Mouse (Mus musculus) forebrain, embryonic 15.5 days (tissue): ENCODE data around the gene Lrmda. TPM values are rescaled to one million over a fixed set of nuclear protein-coding genes. Genes with fewer than 3 reads are reported as not detected.

Experiments used
- ATAC-seq: fragments of 200-750 bp; cut with Nextera tagmentation; replicated peaks from 2 replicates; pipeline ENCODE4 v1.8.0; 2017; ENCODE audit warnings: mild to moderate bottlenecking, moderate TSS enrichment, moderate library complexity
- H3K27ac ChIP-seq: fragments of 300-500 bp; sonication (generic); replicated peaks from 2 replicates; pipeline ENCODE4 v1.5.1; 2015; ENCODE audit warnings: mild to moderate bottlenecking, inconsistent platforms
- H3K27me3 ChIP-seq: fragments of 300-500 bp; sonication (generic); 2 replicates; pipeline ENCODE4 v1.6.1; 2015; ENCODE audit warnings: inconsistent platforms
- H3K36me3 ChIP-seq: fragments of 300-500 bp; sonication (generic); 2 replicates; pipeline ENCODE4 v1.6.1; 2015; ENCODE audit warnings: mild to moderate bottlenecking, inconsistent platforms
- H3K4me1 ChIP-seq: fragments of 300-500 bp; sonication (generic); 2 replicates; pipeline ENCODE4 v1.6.1; 2015; ENCODE audit warnings: inconsistent platforms
- H3K4me2 ChIP-seq: fragments of 300-500 bp; sonication (generic); replicated peaks from 2 replicates; pipeline ENCODE4 v1.6.1; 2015; ENCODE audit warnings: mild to moderate bottlenecking, inconsistent platforms
- H3K4me3 ChIP-seq: fragments of 300-500 bp; sonication (generic); 2 replicates; pipeline ENCODE4 v1.5.1; 2015; ENCODE audit warnings: mild to moderate bottlenecking, inconsistent platforms
- H3K9ac ChIP-seq: fragments of 300-500 bp; sonication (generic); replicated peaks from 2 replicates; pipeline ENCODE4 v1.6.1; 2015; ENCODE audit warnings: mild to moderate bottlenecking, inconsistent platforms
- H3K9me3 ChIP-seq: fragments of 300-500 bp; sonication (generic); 2 replicates; pipeline ENCODE4 v1.6.1; 2016; ENCODE audit warnings: inconsistent platforms
- WGBS: fragments of 180-500 bp; shearing (Covaris S2); methylation state at CpG from one replicate; pipeline ENCODE4 v1.1.7; 2015; ENCODE audit warnings: mixed read lengths; 5-methylcytosine and 5-hydroxymethylcytosine counted together
- polyA plus RNA-seq: library from polyadenylated mRNA; unstranded; fragments of >200 nt; fragmentation: Nextera tagmentation; extraction: Ambion mirVana; gene quantifications from 2 replicates; pipeline ENCODE4 v1.2.1, GENCODE M21; 2015

Gene Lrmda
- polyA plus RNA-seq, 1 experiment from 2014 or later, result 0.15 TPM

GRCm38 (mm10) chr14:22719968-22720367 is 700.5 kb downstream of the Lrmda start:
- H3K36me3 ChIP-seq, result no peaks in the 10 kb centered on the region
- peaks cover 36% of the 10 kb centered on the region for H3K27me3 ChIP-seq
- 92% methylated on average over 1 of the region's 1 CpGs for WGBS
- no peaks in the 10 kb centered on the region for H3K4me1 ChIP-seq
- no peak overlapping the region for H3K4me2 ChIP-seq
- no peak overlapping the region for H3K27ac ChIP-seq
- ATAC-seq, result no peak
- no peak overlapping the region for H3K9ac ChIP-seq
- no peaks in the 10 kb centered on the region for H3K9me3 ChIP-seq
- H3K4me3 ChIP-seq, result no peak overlapping the region

GRCm38 (mm10) chr14:22721845-22722244 is 702.3 kb downstream of the Lrmda start:
- Histone ChIP-seq H3K4me3 (no peak overlapping the region), H3K4me2 (no peak overlapping the region), H3K4me1 (no peaks in the 10 kb centered on the region), H3K9ac (no peak overlapping the region), H3K27me3 (peaks cover 47% of the 10 kb centered on the region), H3K27ac (no peak overlapping the region), H3K36me3 (no peaks in the 10 kb centered on the region), H3K9me3 (no peaks in the 10 kb centered on the region)
- ATAC-seq, result no peak
- 23% methylated on average over 5 of the region's 5 CpGs for WGBS

- peaks cover 45% of the 10 kb centered on the region for H3K27me3 ChIP-seq
- H3K27ac ChIP-seq, result no peak overlapping the region
- no peaks in the 10 kb centered on the region for H3K36me3 ChIP-seq
- WGBS, result 93% methylated on average over 2 of the region's 2 CpGs
- no peaks in the 10 kb centered on the region for H3K9me3 ChIP-seq
- H3K4me3 ChIP-seq, result no peak overlapping the region
- ATAC-seq, result no peak
- H3K9ac ChIP-seq, result no peak overlapping the region
- no peak overlapping the region for H3K4me2 ChIP-seq
- no peaks in the 10 kb centered on the region for H3K4me1 ChIP-seq
Observed at GRCm38 (mm10) chr14:22727548-22727947, 708.0 kb downstream of the Lrmda start.

- no peak overlapping the region for H3K27ac ChIP-seq
- H3K27me3 ChIP-seq, result peaks cover 45% of the 10 kb centered on the region
- H3K4me3 ChIP-seq, result no peak overlapping the region
- no peak overlapping the region for H3K9ac ChIP-seq
- no peaks in the 10 kb centered on the region for H3K36me3 ChIP-seq
- WGBS, result 58% methylated on average over 8 of the region's 8 CpGs
- H3K9me3 ChIP-seq, result no peaks in the 10 kb centered on the region
- ATAC-seq, result 0 out of 2 replicates have a peak, but pooled peaks have one; percentile 29
- no peak overlapping the region for H3K4me2 ChIP-seq
- H3K4me1 ChIP-seq, result no peaks in the 10 kb centered on the region
Observed at GRCm38 (mm10) chr14:22728611-22729223, 709.2 kb downstream of the Lrmda start.

GRCm38 (mm10) chr14:22738603-22739002 is 719.1 kb downstream of the Lrmda start:
- Histone ChIP-seq H3K9ac (no peak overlapping the region), H3K4me1 (peaks cover 8% of the 10 kb centered on the region; the same call in 1 of the 2 replicates), H3K27ac (no peak overlapping the region), H3K9me3 (no peaks in the 10 kb centered on the region), H3K4me2 (no peak overlapping the region), H3K36me3 (no peaks in the 10 kb centered on the region), H3K27me3 (peaks cover 57% of the 10 kb centered on the region), H3K4me3 (no peak overlapping the region)
- peak; percentile 84 for ATAC-seq
- 13% methylated on average over 11 of the region's 11 CpGs for WGBS

- Histone ChIP-seq H3K9me3 (no peaks in the 10 kb centered on the region), H3K9ac (no peak overlapping the region), H3K4me1 (peaks cover 24% of the 10 kb centered on the region), H3K4me2 (no peak overlapping the region), H3K27me3 (peaks cover 48% of the 10 kb centered on the region), H3K27ac (no peak overlapping the region), H3K4me3 (no peak overlapping the region), H3K36me3 (no peaks in the 10 kb centered on the region)
- ATAC-seq, result no peak
Observed at GRCm38 (mm10) chr14:22742527-22742926, 723.0 kb downstream of the Lrmda start.

- no peak for ATAC-seq
- Histone ChIP-seq H3K36me3 (no peaks in the 10 kb centered on the region), H3K27me3 (peaks cover 47% of the 10 kb centered on the region), H3K9me3 (no peaks in the 10 kb centered on the region), H3K4me3 (no peak overlapping the region), H3K9ac (no peak overlapping the region), H3K4me1 (peaks cover 23% of the 10 kb centered on the region), H3K27ac (no peak overlapping the region), H3K4me2 (no peak overlapping the region)
- WGBS, result 87% methylated on average over 4 of the region's 4 CpGs
Observed at GRCm38 (mm10) chr14:22743264-22743663, 723.8 kb downstream of the Lrmda start.

- no peaks in the 10 kb centered on the region for H3K9me3 ChIP-seq
Observed at GRCm38 (mm10) chr14:22744701-22745100, 725.2 kb downstream of the Lrmda start.

GRCm38 (mm10) chr14:22745263-22745881 is 725.9 kb downstream of the Lrmda start:
- ATAC-seq, result peak; percentile 71

More at GRCm38 (mm10) chr14:22744701-22745100, 725.2 kb downstream of the Lrmda start:
- H3K4me3 ChIP-seq, result no peak overlapping the region
- no peaks in the 10 kb centered on the region for H3K36me3 ChIP-seq
- H3K27me3 ChIP-seq, result peaks cover 52% of the 10 kb centered on the region
- H3K9ac ChIP-seq, result no peak overlapping the region
- peak; percentile 30; the same call in 1 of the 2 replicates for ATAC-seq
- peaks cover 16% of the 10 kb centered on the region for H3K4me1 ChIP-seq
- 6% methylated on average over 5 of the region's 5 CpGs for WGBS
- H3K27ac ChIP-seq, result peak overlapping the region; percentile 16; the same call in 1 of the 2 replicates
- H3K4me2 ChIP-seq, result no peak overlapping the region

GRCm38 (mm10) chr14:22745882-22746480 is 726.5 kb downstream of the Lrmda start:
- H3K9me3 ChIP-seq, result no peaks in the 10 kb centered on the region
- peak overlapping the region; percentile 42 for H3K27ac ChIP-seq
- H3K9ac ChIP-seq, result no peak overlapping the region
- WGBS, result 1% methylated on average over 5 of the region's 5 CpGs
- ATAC-seq, result peak; percentile 80
- peaks cover 16% of the 10 kb centered on the region for H3K4me1 ChIP-seq
- peaks cover 44% of the 10 kb centered on the region for H3K27me3 ChIP-seq
- no peak overlapping the region for H3K4me3 ChIP-seq
- H3K36me3 ChIP-seq, result no peaks in the 10 kb centered on the region
- 0 out of 2 replicates have a peak overlapping the region, but pooled peaks have one; percentile 11 for H3K4me2 ChIP-seq

More at GRCm38 (mm10) chr14:22745263-22745881, 725.9 kb downstream of the Lrmda start:
- no peaks in the 10 kb centered on the region for H3K9me3 ChIP-seq
- 9% methylated on average over 1 of the region's 1 CpGs for WGBS
- no peaks in the 10 kb centered on the region for H3K36me3 ChIP-seq
- H3K4me1 ChIP-seq, result peaks cover 16% of the 10 kb centered on the region
- no peak overlapping the region for H3K4me2 ChIP-seq
- H3K9ac ChIP-seq, result no peak overlapping the region
- peaks cover 47% of the 10 kb centered on the region for H3K27me3 ChIP-seq
- no peak overlapping the region for H3K4me3 ChIP-seq
- H3K27ac ChIP-seq, result peak overlapping the region; percentile 42

GRCm38 (mm10) chr14:22747816-22748215 is 728.3 kb downstream of the Lrmda start:
- H3K36me3 ChIP-seq, result no peaks in the 10 kb centered on the region

GRCm38 (mm10) chr14:22750409-22750808 is 730.9 kb downstream of the Lrmda start:
- H3K27ac ChIP-seq, result no peak overlapping the region
- peaks cover 12% of the 10 kb centered on the region for H3K4me1 ChIP-seq
- no peaks in the 10 kb centered on the region for H3K36me3 ChIP-seq
- H3K9me3 ChIP-seq, result no peaks in the 10 kb centered on the region
- H3K4me2 ChIP-seq, result no peak overlapping the region
- H3K4me3 ChIP-seq, result no peak overlapping the region
- no peak overlapping the region for H3K9ac ChIP-seq
- no peak for ATAC-seq
- peaks cover 42% of the 10 kb centered on the region for H3K27me3 ChIP-seq

More at GRCm38 (mm10) chr14:22747816-22748215, 728.3 kb downstream of the Lrmda start:
- peaks cover 50% of the 10 kb centered on the region for H3K27me3 ChIP-seq
- no peak overlapping the region for H3K27ac ChIP-seq
- no peak for ATAC-seq
- WGBS, result 94% methylated on average over 5 of the region's 5 CpGs
- no peak overlapping the region for H3K4me3 ChIP-seq
- no peak overlapping the region for H3K4me2 ChIP-seq
- peaks cover 16% of the 10 kb centered on the region for H3K4me1 ChIP-seq
- no peaks in the 10 kb centered on the region for H3K9me3 ChIP-seq
- H3K9ac ChIP-seq, result no peak overlapping the region
